Mouse (Mus musculus) gastrocnemius, adult 8-10 months (tissue): ENCODE data around the gene Pla2g2c. TPM values are rescaled to one million over a fixed set of nuclear protein-coding genes. Genes with fewer than 3 reads are reported as not detected.

Experiments
- total RNA-seq, 4 experiments: library from RNA; stranded (reverse); gene quantifications; 2 replicates each; pipeline ENCODE4 v1.2.4; 2022

The Pla2g2c gene
- total RNA-seq, 4 experiments from 2014 or later, result not detected

Other genes starting within 250 kb of the Pla2g2c start
- not detected for gene Vwa5b1, start 88.9 kb upstream of the Pla2g2c start, total RNA-seq
- gene Ubxn10, start 12.4 kb downstream of the Pla2g2c start, total RNA-seq, result under 1 TPM in 2 of 4 experiments, not detected in 2; 0.20 to 0.36 TPM
- under 1 TPM in 1 of 4 experiments, not detected in 3; 0.12 TPM for gene Pla2g2f, start 32.8 kb downstream of the Pla2g2c start, total RNA-seq
- gene Pla2g2d, start 50.9 kb downstream of the Pla2g2c start, total RNA-seq, result under 1 TPM in 3 of 4 experiments, not detected in 1; 0.29 to 0.47 (median 0.36) TPM
- 1 to 10 TPM in 3 of 4 experiments, under 1 TPM in 1; 0.94 to 7.7 (median 3.9) TPM for gene Pla2g5, start 138.7 kb downstream of the Pla2g2c start, total RNA-seq
- gene Gm13030, start 149.2 kb downstream of the Pla2g2c start, total RNA-seq, result not detected
- gene Pla2g2e, start 153.2 kb downstream of the Pla2g2c start, total RNA-seq, result not detected
- 10 to 100 TPM; 16.6 to 22.7 (median 19.5) TPM for gene Otud3, start 189.2 kb downstream of the Pla2g2c start, total RNA-seq
- not detected for gene Rnf186, start 242.3 kb downstream of the Pla2g2c start, total RNA-seq
- gene Tmco4, start 248.1 kb downstream of the Pla2g2c start, total RNA-seq, result 10 to 100 TPM; 10.2 to 16.9 (median 12.0) TPM